Mouse (Mus musculus): ENCODE results near the gene Kif26a. TPM values are rescaled to one million over a fixed set of nuclear protein-coding genes. Genes with fewer than 3 reads are reported as not detected.
A peak's percentile ranks its signal among the peaks of the same experiment; 100 is the strongest.

Kif26a gene
- polyA plus RNA-seq, 1 experiment from 2014 or later: 4.4 TPM

- no peaks in the 10 kb centered on the region for H3K9me3 ChIP-seq (ENCODE audit: control insufficient read depth, low read length)
- no peaks in the 10 kb centered on the region for H3K36me3 ChIP-seq (ENCODE audit: control insufficient read depth, insufficient read depth, low read length)
- ATAC-seq (ENCODE audit: low read depth): no peak
- 4% methylated on average over 14 of the region's 14 CpGs for WGBS
- peaks cover 31% of the 10 kb centered on the region for H3K27me3 ChIP-seq (ENCODE audit: control insufficient read depth, insufficient read depth, low read length)
- H3K27ac ChIP-seq (ENCODE audit: low read depth, low read length): no peak overlapping the region; the same call in 1 of the 2 replicates
- H3K4me2 ChIP-seq (ENCODE audit: low read depth, low read length): peak overlapping the region; percentile 85
- H3K4me3 ChIP-seq (ENCODE audit: low read depth, low read length): peak overlapping the region; percentile 47
- peak overlapping the region; percentile 63 for H3K9ac ChIP-seq (replicated peaks; ENCODE audit: low read depth, low read length)
- H3K4me1 ChIP-seq (ENCODE audit: control insufficient read depth, insufficient read depth, low read length): peaks cover 18% of the 10 kb centered on the region
Measured at GRCm38 (mm10) chr12:112143116-112143832, 2.7 kb upstream of the Kif26a start.

DNA sequence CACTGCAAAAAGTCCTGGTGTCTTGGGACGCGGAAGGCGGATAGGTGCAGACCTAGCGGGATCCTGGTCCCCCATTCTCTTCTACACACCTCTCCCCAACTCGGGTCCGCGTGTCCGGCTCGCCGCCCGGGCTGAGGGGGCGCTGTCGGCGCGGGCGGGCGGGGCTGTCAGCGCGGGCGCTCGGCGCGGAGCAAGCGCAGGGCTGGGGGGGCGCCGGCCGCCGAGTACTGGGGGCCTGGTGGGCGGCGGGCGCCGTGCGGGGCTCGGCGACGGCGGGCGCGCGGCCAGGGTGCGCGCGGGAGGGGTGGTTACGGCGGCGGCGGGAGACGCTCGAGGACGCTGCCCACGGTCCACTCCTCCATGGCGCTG lies 2.2 kb upstream of the Kif26a start:
- H3K9ac ChIP-seq (replicated peaks; ENCODE audit: low read depth, low read length): peak overlapping the region; percentile 63
- peak overlapping the region; percentile 85 for H3K4me2 ChIP-seq (ENCODE audit: low read depth, low read length)
- H3K4me1 ChIP-seq (ENCODE audit: control insufficient read depth, insufficient read depth, low read length): peaks cover 18% of the 10 kb centered on the region
- H3K9me3 ChIP-seq (ENCODE audit: control insufficient read depth, low read length): no peaks in the 10 kb centered on the region
- no peaks in the 10 kb centered on the region for H3K36me3 ChIP-seq (ENCODE audit: control insufficient read depth, insufficient read depth, low read length)
- peaks cover 31% of the 10 kb centered on the region for H3K27me3 ChIP-seq (ENCODE audit: control insufficient read depth, insufficient read depth, low read length)
- ATAC-seq (ENCODE audit: low read depth): no peak
- WGBS: under 1% methylated on average over 47 of the region's 52 CpGs
- H3K4me3 ChIP-seq (ENCODE audit: low read depth, low read length): peak overlapping the region; percentile 47
- peak overlapping the region; percentile 60 for H3K27ac ChIP-seq (ENCODE audit: low read depth, low read length)

DNA sequence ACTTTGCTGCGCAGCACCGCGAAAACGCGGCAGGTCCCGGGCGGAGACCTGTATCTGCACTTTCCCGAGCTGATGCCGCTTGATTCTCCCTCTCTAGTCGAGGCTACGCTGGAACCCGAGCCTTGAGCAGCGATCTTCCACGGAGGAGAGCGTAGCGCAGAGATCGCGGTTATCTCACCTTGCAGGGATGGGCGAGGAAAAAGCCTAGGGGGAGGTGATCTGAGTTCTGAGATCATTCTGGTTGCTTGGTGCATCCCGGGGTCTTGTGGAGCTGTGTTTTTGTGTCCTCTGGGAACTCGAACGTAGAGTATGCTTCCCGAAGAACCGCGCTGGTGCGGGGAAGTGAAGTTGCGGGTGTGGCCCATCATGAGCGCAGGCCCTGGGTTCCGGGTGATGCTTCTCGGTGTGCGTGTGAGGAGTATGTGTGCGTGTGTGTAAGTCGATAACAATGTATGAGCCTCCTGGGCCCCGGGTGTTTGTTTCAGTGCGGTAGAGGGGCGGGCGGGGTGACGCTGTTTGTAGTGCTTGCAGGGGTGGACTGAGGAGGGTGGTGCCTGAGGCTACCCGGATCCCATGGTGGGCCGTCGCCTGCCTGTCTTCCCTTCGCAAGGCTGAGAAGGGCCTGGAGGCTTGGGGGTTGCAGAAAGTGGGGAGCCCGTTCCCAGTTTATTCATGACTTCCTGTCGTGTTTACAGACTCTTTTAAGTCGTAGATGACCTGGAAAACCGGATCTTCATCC lies 1.5 kb upstream of the Kif26a start:
- peak overlapping the region; percentile 63 for H3K9ac ChIP-seq (replicated peaks; ENCODE audit: low read depth, low read length)
- H3K27ac ChIP-seq (ENCODE audit: low read depth, low read length): peak overlapping the region; percentile 60
- ATAC-seq (ENCODE audit: low read depth): no peak
- no peaks in the 10 kb centered on the region for H3K36me3 ChIP-seq (ENCODE audit: control insufficient read depth, insufficient read depth, low read length)
- peak overlapping the region; percentile 47 for H3K4me3 ChIP-seq (ENCODE audit: low read depth, low read length)
- H3K9me3 ChIP-seq (ENCODE audit: control insufficient read depth, low read length): no peaks in the 10 kb centered on the region
- H3K27me3 ChIP-seq (ENCODE audit: control insufficient read depth, insufficient read depth, low read length): peaks cover 31% of the 10 kb centered on the region
- H3K4me2 ChIP-seq (ENCODE audit: low read depth, low read length): peak overlapping the region; percentile 85
- 1% methylated on average over 46 of the region's 46 CpGs for WGBS
- H3K4me1 ChIP-seq (ENCODE audit: control insufficient read depth, insufficient read depth, low read length): peaks cover 18% of the 10 kb centered on the region

DNA sequence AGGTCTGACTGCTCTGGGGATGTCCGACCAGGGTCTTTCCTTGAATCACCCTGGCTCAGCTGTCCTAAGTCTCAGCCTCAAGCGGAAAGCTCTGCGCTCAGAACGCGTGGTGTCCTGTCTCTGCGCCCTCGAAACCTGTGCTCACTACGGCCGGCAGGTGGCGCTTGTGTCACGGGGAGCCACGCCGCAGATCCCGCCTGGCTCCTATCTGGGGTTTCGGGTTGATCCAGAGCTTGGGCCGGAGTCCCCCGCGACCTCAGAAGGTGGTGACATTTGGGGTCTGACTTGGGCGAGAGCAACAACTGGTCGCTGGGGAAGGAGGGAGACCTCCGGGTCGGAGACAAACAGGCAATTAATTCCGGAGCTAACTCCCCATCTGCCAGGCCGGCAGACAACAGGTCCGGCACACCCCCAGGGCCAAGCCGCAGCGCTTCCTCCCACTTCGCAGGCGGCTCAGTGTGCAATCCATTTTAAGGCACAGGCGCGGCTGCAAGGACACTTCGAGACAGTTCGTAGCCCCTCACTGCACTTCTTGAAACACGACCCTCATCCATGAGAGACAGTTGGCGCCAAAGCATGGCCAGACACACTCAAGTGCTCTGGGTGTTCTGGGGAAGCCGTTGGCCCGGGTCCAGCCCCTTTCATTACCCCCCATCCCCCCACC lies 665 bp upstream of the Kif26a start:
- 0 out of 2 replicates have a peak overlapping the region, but pooled peaks have one; percentile 5 for H3K27ac ChIP-seq (ENCODE audit: low read depth, low read length)
- peaks cover 21% of the 10 kb centered on the region for H3K4me1 ChIP-seq (ENCODE audit: control insufficient read depth, insufficient read depth, low read length)
- peak overlapping the region; percentile 47 for H3K4me3 ChIP-seq (ENCODE audit: low read depth, low read length)
- peak overlapping the region; percentile 63; the same call in 1 of the 2 replicates for H3K9ac ChIP-seq (replicated peaks; ENCODE audit: low read depth, low read length)
- peak overlapping the region; percentile 85 for H3K4me2 ChIP-seq (ENCODE audit: low read depth, low read length)
- peaks cover 31% of the 10 kb centered on the region for H3K27me3 ChIP-seq (ENCODE audit: control insufficient read depth, insufficient read depth, low read length)
- WGBS: under 1% methylated on average over 37 of the region's 37 CpGs
- no peaks in the 10 kb centered on the region for H3K36me3 ChIP-seq (ENCODE audit: control insufficient read depth, insufficient read depth, low read length)
- ATAC-seq (ENCODE audit: low read depth): peak; percentile 62
- no peaks in the 10 kb centered on the region for H3K9me3 ChIP-seq (ENCODE audit: control insufficient read depth, low read length)

- H3K9ac ChIP-seq (replicated peaks; ENCODE audit: low read depth, low read length): peak overlapping the region; percentile 51
- H3K4me1 ChIP-seq (ENCODE audit: control insufficient read depth, insufficient read depth, low read length): peaks cover 22% of the 10 kb centered on the region
- no peak for ATAC-seq (ENCODE audit: low read depth)
- H3K36me3 ChIP-seq (ENCODE audit: control insufficient read depth, insufficient read depth, low read length): no peaks in the 10 kb centered on the region
- H3K27ac ChIP-seq (ENCODE audit: low read depth, low read length): no peak overlapping the region
- peaks cover 28% of the 10 kb centered on the region for H3K27me3 ChIP-seq (ENCODE audit: control insufficient read depth, insufficient read depth, low read length)
- H3K4me3 ChIP-seq (ENCODE audit: low read depth, low read length): peak overlapping the region; percentile 47
- peak overlapping the region; percentile 85 for H3K4me2 ChIP-seq (ENCODE audit: low read depth, low read length)
- H3K9me3 ChIP-seq (ENCODE audit: control insufficient read depth, low read length): no peaks in the 10 kb centered on the region
- WGBS: 30% methylated on average over 5 of the region's 5 CpGs
Measured at GRCm38 (mm10) chr12:112147365-112147764, 1.4 kb downstream of the Kif26a start.

DNA sequence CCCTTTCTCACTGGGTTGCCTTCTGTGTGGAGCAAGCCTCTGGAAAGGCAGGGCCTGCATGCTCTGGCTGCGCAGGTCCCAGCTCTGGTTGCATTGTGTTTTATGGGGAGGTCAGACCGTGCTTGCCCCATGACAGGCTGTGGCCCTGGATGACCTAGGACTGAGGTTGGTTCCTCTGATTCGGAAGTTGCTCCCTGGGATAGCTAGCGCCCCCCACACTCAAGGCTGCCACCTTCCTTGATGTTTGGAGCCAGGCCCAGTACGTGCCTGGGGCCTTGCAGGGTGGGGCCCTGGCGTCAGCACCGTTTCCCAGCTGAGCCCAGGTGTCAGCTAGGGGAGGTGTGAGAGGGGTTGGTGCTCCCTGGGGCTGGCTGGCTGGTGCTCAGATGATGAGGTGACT lies 4.0 kb downstream of the Kif26a start:
- Histone ChIP-seq H3K27me3 (ENCODE audit: control insufficient read depth, insufficient read depth, low read length) (peaks cover 8% of the 10 kb centered on the region), H3K36me3 (ENCODE audit: control insufficient read depth, insufficient read depth, low read length) (no peaks in the 10 kb centered on the region), H3K4me3 (ENCODE audit: low read depth, low read length) (no peak overlapping the region), H3K4me1 (ENCODE audit: control insufficient read depth, insufficient read depth, low read length) (peaks cover 17% of the 10 kb centered on the region), H3K9me3 (ENCODE audit: control insufficient read depth, low read length) (no peaks in the 10 kb centered on the region), H3K9ac (replicated peaks; ENCODE audit: low read depth, low read length) (no peak overlapping the region), H3K27ac (ENCODE audit: low read depth, low read length) (no peak overlapping the region), H3K4me2 (ENCODE audit: low read depth, low read length) (peak overlapping the region; percentile 23; the same call in 1 of the 2 replicates)
- no peak for ATAC-seq (ENCODE audit: low read depth)
- 60% methylated on average over 7 of the region's 7 CpGs for WGBS

- no peak overlapping the region for H3K4me3 ChIP-seq (ENCODE audit: low read depth, low read length)
- no peak overlapping the region for H3K9ac ChIP-seq (replicated peaks; ENCODE audit: low read depth, low read length)
- WGBS: 53% methylated on average over 12 of the region's 12 CpGs
- H3K27ac ChIP-seq (ENCODE audit: low read depth, low read length): no peak overlapping the region
- no peaks in the 10 kb centered on the region for H3K36me3 ChIP-seq (ENCODE audit: control insufficient read depth, insufficient read depth, low read length)
- peaks cover 3% of the 10 kb centered on the region; the same call in 1 of the 2 replicates for H3K27me3 ChIP-seq (ENCODE audit: control insufficient read depth, insufficient read depth, low read length)
- H3K9me3 ChIP-seq (ENCODE audit: control insufficient read depth, low read length): no peaks in the 10 kb centered on the region
- ATAC-seq (ENCODE audit: low read depth): no peak
- H3K4me1 ChIP-seq (ENCODE audit: control insufficient read depth, insufficient read depth, low read length): peaks cover 20% of the 10 kb centered on the region
- H3K4me2 ChIP-seq (ENCODE audit: low read depth, low read length): no peak overlapping the region
Measured at GRCm38 (mm10) chr12:112151244-112151979, 5.4 kb downstream of the Kif26a start.

DNA sequence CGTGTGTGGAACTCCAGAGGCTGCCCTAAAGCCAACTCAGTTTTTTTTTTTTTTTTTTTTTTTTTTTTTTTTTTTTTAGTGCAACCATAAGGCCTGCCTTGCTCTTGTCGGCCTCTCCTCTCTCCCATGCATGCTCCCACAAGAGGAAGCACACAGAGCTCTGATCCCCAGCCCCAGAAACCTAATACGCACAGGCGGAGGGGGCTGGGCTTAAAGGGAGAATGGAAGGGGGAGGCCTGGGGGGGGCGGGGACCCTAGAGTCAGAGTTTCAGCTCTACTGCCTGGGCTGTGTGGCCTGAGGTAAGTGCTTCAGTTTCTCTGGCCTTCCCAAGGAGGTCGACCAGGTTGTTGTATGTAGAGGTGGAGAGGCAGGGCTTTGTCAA lies 6.0 kb downstream of the Kif26a start:
- H3K4me2 ChIP-seq (ENCODE audit: low read depth, low read length): no peak overlapping the region
- peaks cover 20% of the 10 kb centered on the region for H3K4me1 ChIP-seq (ENCODE audit: control insufficient read depth, insufficient read depth, low read length)
- no peaks in the 10 kb centered on the region for H3K36me3 ChIP-seq (ENCODE audit: control insufficient read depth, insufficient read depth, low read length)
- WGBS: 58% methylated on average over 6 of the region's 6 CpGs
- no peak overlapping the region for H3K4me3 ChIP-seq (ENCODE audit: low read depth, low read length)
- ATAC-seq (ENCODE audit: low read depth): no peak
- H3K9me3 ChIP-seq (ENCODE audit: control insufficient read depth, low read length): no peaks in the 10 kb centered on the region
- H3K9ac ChIP-seq (replicated peaks; ENCODE audit: low read depth, low read length): no peak overlapping the region
- H3K27ac ChIP-seq (ENCODE audit: low read depth, low read length): no peak overlapping the region
- peaks cover 2% of the 10 kb centered on the region; the same call in 1 of the 2 replicates for H3K27me3 ChIP-seq (ENCODE audit: control insufficient read depth, insufficient read depth, low read length)
